Mouse (Mus musculus) limb, embryonic 12.5 days (tissue): ENCODE measurements at regions not wholly inside any gene's neighbourhood (a gene's known extent, or its start where the extent isn't known, plus 50 kb on each side); places are given as distances from the start of the nearest gene placed in this dataset.

Source experiments
- ATAC-seq: fragments of 200-750 bp; cut with Nextera tagmentation; 2 replicates; pipeline ENCODE4 v1.8.0; 2017; ENCODE audit warnings: low read depth, moderate TSS enrichment; ENCODE audit not compliant: insufficient number of reproducible peaks, insufficient read depth, low FRiP score, low TSS enrichment
- H3K27ac ChIP-seq: fragments of 300-500 bp; sonication (generic); 2 replicates; pipeline ENCODE4 v1.5.1; 2016; ENCODE audit warnings: mild to moderate bottlenecking, moderate library complexity
- H3K27me3 ChIP-seq: fragments of 300-500 bp; sonication (generic); 2 replicates; pipeline ENCODE4 v1.6.1; 2016; ENCODE audit warnings: mild to moderate bottlenecking, moderate library complexity
- H3K36me3 ChIP-seq: fragments of 300-500 bp; sonication (generic); 2 replicates; pipeline ENCODE4 v1.6.1; 2016; ENCODE audit warnings: mild to moderate bottlenecking, moderate library complexity
- H3K4me1 ChIP-seq: fragments of 300-500 bp; sonication (generic); replicated peaks from 2 replicates; pipeline ENCODE4 v1.6.1; 2016
- H3K4me2 ChIP-seq: fragments of 300-500 bp; sonication (generic); 2 replicates; pipeline ENCODE4 v1.6.1; 2016; ENCODE audit warnings: mild to moderate bottlenecking, moderate library complexity
- H3K4me3 ChIP-seq: fragments of 300-500 bp; sonication (generic); replicated peaks from 2 replicates; pipeline ENCODE4 v1.5.1; 2016; ENCODE audit warnings: mild to moderate bottlenecking
- H3K9ac ChIP-seq: fragments of 300-500 bp; sonication (generic); replicated peaks from 2 replicates; pipeline ENCODE4 v1.6.1; 2016; ENCODE audit warnings: mild to moderate bottlenecking, moderate library complexity
- H3K9me3 ChIP-seq: fragments of 300-500 bp; sonication (generic); 2 replicates; pipeline ENCODE4 v1.6.1; 2016; ENCODE audit warnings: mild to moderate bottlenecking, moderate library complexity
- WGBS: fragments of 180-500 bp; shearing (Covaris S2); methylation state at CpG from one replicate; pipeline ENCODE4 v1.1.7; 2016; 5-methylcytosine and 5-hydroxymethylcytosine counted together

GRCm38 (mm10) chr1:83870853-83871567 is 463.0 kb upstream of the Sphkap start:
- H3K4me2 ChIP-seq = peak overlapping the region; percentile 1; the same call in 1 of the 2 replicates
- 9% methylated on average over 5 of the region's 5 CpGs for WGBS
- H3K36me3 ChIP-seq = no peaks in the 10 kb centered on the region
- H3K4me3 ChIP-seq = no peak overlapping the region
- 0 out of 2 replicates have a peak overlapping the region, but pooled peaks have one; percentile 26 for H3K27ac ChIP-seq
- peak; percentile 86 for ATAC-seq
- no peaks in the 10 kb centered on the region; the same call in 1 of the 2 replicates for H3K27me3 ChIP-seq
- H3K9me3 ChIP-seq = no peaks in the 10 kb centered on the region
- H3K9ac ChIP-seq = no peak overlapping the region
- H3K4me1 ChIP-seq = peaks cover 14% of the 10 kb centered on the region

GRCm38 (mm10) chr1:83869046-83869445 is 461.0 kb upstream of the Sphkap start:
- no peak for ATAC-seq
- Histone ChIP-seq H3K4me2 (no peak overlapping the region), H3K9me3 (no peaks in the 10 kb centered on the region), H3K36me3 (no peaks in the 10 kb centered on the region), H3K27me3 (no peaks in the 10 kb centered on the region; the same call in 1 of the 2 replicates), H3K9ac (no peak overlapping the region), H3K4me3 (no peak overlapping the region), H3K27ac (no peak overlapping the region), H3K4me1 (peaks cover 14% of the 10 kb centered on the region)
- WGBS = 83% methylated on average over 2 of the region's 2 CpGs

- Histone ChIP-seq H3K4me1 (no peaks in the 10 kb centered on the region), H3K9me3 (no peaks in the 10 kb centered on the region), H3K36me3 (no peaks in the 10 kb centered on the region), H3K4me2 (no peak overlapping the region), H3K27me3 (no peaks in the 10 kb centered on the region; the same call in 1 of the 2 replicates), H3K4me3 (no peak overlapping the region), H3K27ac (no peak overlapping the region), H3K9ac (no peak overlapping the region)
- WGBS = 64% methylated on average over 1 of the region's 1 CpGs
- ATAC-seq = no peak
These were observed 454.5 kb upstream of the Sphkap start for GRCm38 (mm10) chr1:83862541-83862940.

GRCm38 (mm10) chr1:83862128-83862527 is 454.1 kb upstream of the Sphkap start:
- WGBS = 59% methylated on average over 3 of the region's 3 CpGs
- H3K4me1 ChIP-seq = no peaks in the 10 kb centered on the region
- no peak overlapping the region for H3K4me2 ChIP-seq
- no peaks in the 10 kb centered on the region; the same call in 1 of the 2 replicates for H3K27me3 ChIP-seq
- ATAC-seq = no peak
- no peaks in the 10 kb centered on the region for H3K9me3 ChIP-seq
- no peak overlapping the region for H3K4me3 ChIP-seq
- no peak overlapping the region for H3K9ac ChIP-seq
- no peaks in the 10 kb centered on the region for H3K36me3 ChIP-seq
- H3K27ac ChIP-seq = no peak overlapping the region

GRCm38 (mm10) chr1:83859732-83860424 is 451.9 kb upstream of the Sphkap start:
- H3K27ac ChIP-seq = no peak overlapping the region
- no peak for ATAC-seq
- no peak overlapping the region for H3K4me2 ChIP-seq
- H3K27me3 ChIP-seq = no peaks in the 10 kb centered on the region; the same call in 1 of the 2 replicates
- H3K4me3 ChIP-seq = no peak overlapping the region
- 85% methylated on average over 3 of the region's 3 CpGs for WGBS
- no peaks in the 10 kb centered on the region for H3K9me3 ChIP-seq
- no peaks in the 10 kb centered on the region for H3K36me3 ChIP-seq
- no peaks in the 10 kb centered on the region for H3K4me1 ChIP-seq
- H3K9ac ChIP-seq = no peak overlapping the region

- Histone ChIP-seq H3K36me3 (no peaks in the 10 kb centered on the region), H3K9me3 (no peaks in the 10 kb centered on the region), H3K4me3 (no peak overlapping the region), H3K9ac (no peak overlapping the region), H3K27ac (no peak overlapping the region), H3K4me1 (no peaks in the 10 kb centered on the region), H3K4me2 (no peak overlapping the region), H3K27me3 (no peaks in the 10 kb centered on the region)
- ATAC-seq = no peak
- 67% methylated on average over 5 of the region's 5 CpGs for WGBS
These were observed 446.0 kb upstream of the Sphkap start for GRCm38 (mm10) chr1:83853996-83854395.

GRCm38 (mm10) chr1:83851081-83851480 is 443.1 kb upstream of the Sphkap start:
- Histone ChIP-seq H3K9me3 (no peaks in the 10 kb centered on the region), H3K4me1 (no peaks in the 10 kb centered on the region), H3K27ac (no peak overlapping the region), H3K4me3 (no peak overlapping the region), H3K36me3 (no peaks in the 10 kb centered on the region), H3K4me2 (no peak overlapping the region), H3K9ac (no peak overlapping the region), H3K27me3 (no peaks in the 10 kb centered on the region)
- WGBS = 87% methylated on average over 6 of the region's 6 CpGs
- no peak for ATAC-seq

GRCm38 (mm10) chr1:83848414-83848813 is 440.4 kb upstream of the Sphkap start:
- H3K36me3 ChIP-seq = no peaks in the 10 kb centered on the region
- no peak overlapping the region for H3K27ac ChIP-seq
- H3K27me3 ChIP-seq = no peaks in the 10 kb centered on the region
- no peaks in the 10 kb centered on the region for H3K4me1 ChIP-seq
- H3K4me3 ChIP-seq = no peak overlapping the region
- 90% methylated on average over 2 of the region's 2 CpGs for WGBS
- ATAC-seq = no peak
- H3K9ac ChIP-seq = no peak overlapping the region
- H3K4me2 ChIP-seq = no peak overlapping the region
- H3K9me3 ChIP-seq = no peaks in the 10 kb centered on the region

- Histone ChIP-seq H3K4me2 (no peak overlapping the region), H3K9me3 (no peaks in the 10 kb centered on the region), H3K27ac (no peak overlapping the region), H3K4me1 (no peaks in the 10 kb centered on the region), H3K27me3 (no peaks in the 10 kb centered on the region), H3K9ac (no peak overlapping the region), H3K4me3 (no peak overlapping the region), H3K36me3 (no peaks in the 10 kb centered on the region)
- 58% methylated on average over 5 of the region's 5 CpGs for WGBS
- no peak for ATAC-seq
These were observed 440.0 kb upstream of the Sphkap start for GRCm38 (mm10) chr1:83847992-83848391.

- H3K9me3 ChIP-seq = no peaks in the 10 kb centered on the region
- no peak overlapping the region for H3K27ac ChIP-seq
- 57% methylated on average over 4 of the region's 4 CpGs for WGBS
- H3K4me1 ChIP-seq = no peaks in the 10 kb centered on the region
- H3K36me3 ChIP-seq = no peaks in the 10 kb centered on the region
- H3K4me3 ChIP-seq = no peak overlapping the region
- no peak overlapping the region for H3K4me2 ChIP-seq
- no peak overlapping the region for H3K9ac ChIP-seq
- no peak for ATAC-seq
- no peaks in the 10 kb centered on the region for H3K27me3 ChIP-seq
These were observed 436.9 kb upstream of the Sphkap start for GRCm38 (mm10) chr1:83844827-83845379.

GRCm38 (mm10) chr1:83835965-83836364 is 428.0 kb upstream of the Sphkap start:
- no peak overlapping the region for H3K4me3 ChIP-seq
- H3K4me2 ChIP-seq = no peak overlapping the region
- no peak for ATAC-seq
- H3K9me3 ChIP-seq = no peaks in the 10 kb centered on the region
- no peak overlapping the region for H3K27ac ChIP-seq
- WGBS = 88% methylated on average over 6 of the region's 6 CpGs
- no peaks in the 10 kb centered on the region for H3K27me3 ChIP-seq
- no peaks in the 10 kb centered on the region for H3K4me1 ChIP-seq
- no peak overlapping the region for H3K9ac ChIP-seq
- no peaks in the 10 kb centered on the region for H3K36me3 ChIP-seq
